Mouse (Mus musculus) cerebellum, postnatal 10 days (tissue): Measurements from ENCODE around the gene AC131692.1.

Experiments used
- DNase-seq, 2 experiments: peaks; one replicate each; pipeline ENCODE4 v3.0.0; 2021; ENCODE audit warnings: mixed read lengths in 2 of 2

Gene AC131692.1

DNA sequence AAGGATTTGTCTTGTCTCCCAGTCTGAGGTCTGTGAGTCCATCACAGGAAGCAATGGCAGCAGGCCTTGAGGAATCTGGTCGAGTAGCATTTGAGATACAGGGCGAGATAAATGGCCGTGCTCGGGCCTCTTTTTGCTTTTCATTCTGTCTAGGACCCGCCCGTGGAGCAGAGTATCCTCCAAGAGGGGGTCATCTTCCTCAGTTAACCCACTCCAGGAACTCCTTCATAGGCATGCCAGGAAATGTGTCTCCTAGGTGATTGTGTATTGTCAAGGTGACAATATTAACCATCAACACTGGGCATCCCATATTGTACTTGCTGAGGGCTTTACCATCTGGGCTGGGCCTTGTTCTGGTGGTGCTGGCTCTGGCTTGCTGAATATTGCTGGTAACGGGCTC is at the start of gene AC131692.1:
AC131692.1 (plus strand) TSS at position 301 of the 400 bp plus-strand sequence.
- DNase-seq, result no peak

DNA sequence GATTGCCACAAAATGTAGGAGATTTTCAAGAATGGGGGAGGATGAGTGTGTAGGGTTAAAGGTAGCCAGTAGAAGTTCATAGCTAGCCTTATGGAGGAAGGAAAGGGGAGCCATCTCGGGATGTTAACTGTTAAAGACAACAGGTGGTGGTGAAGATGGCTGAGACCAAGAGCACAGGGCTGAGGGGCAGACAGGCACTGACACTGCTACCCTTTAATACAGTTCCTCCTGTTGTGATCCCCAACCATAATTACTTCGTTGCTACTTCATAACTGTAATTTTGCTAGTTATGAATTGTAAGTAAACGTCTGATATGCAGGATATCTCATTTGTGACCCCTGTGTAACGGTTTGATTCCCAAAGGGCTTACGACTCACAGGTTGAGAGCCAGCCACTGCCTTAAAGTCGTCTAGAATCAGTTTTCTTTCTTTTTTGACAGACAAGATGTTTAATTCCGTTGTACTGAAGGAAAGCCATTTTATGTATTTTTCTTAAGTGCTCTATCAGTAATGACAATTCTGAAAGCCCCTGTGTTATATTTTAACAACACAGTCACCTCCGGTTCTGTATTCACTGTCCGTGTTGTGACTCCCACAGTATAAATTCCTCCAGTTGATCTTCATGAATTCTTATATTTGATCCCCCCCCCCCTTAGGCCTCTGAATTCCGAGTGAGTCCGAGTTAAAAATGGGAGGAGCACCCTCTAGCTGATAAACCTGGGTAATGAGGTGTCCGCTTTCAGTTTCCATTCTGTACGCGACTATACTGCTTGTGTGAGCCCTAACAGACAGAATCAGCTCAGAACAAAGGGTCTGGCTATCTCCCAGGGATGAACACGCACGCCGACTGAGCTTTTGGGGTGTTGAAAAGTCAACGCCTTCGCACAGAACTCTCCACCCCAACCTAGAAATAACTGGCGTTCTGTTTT is 48.6 kb upstream of the AC131692.1 start:
- no peak for DNase-seq

DNA sequence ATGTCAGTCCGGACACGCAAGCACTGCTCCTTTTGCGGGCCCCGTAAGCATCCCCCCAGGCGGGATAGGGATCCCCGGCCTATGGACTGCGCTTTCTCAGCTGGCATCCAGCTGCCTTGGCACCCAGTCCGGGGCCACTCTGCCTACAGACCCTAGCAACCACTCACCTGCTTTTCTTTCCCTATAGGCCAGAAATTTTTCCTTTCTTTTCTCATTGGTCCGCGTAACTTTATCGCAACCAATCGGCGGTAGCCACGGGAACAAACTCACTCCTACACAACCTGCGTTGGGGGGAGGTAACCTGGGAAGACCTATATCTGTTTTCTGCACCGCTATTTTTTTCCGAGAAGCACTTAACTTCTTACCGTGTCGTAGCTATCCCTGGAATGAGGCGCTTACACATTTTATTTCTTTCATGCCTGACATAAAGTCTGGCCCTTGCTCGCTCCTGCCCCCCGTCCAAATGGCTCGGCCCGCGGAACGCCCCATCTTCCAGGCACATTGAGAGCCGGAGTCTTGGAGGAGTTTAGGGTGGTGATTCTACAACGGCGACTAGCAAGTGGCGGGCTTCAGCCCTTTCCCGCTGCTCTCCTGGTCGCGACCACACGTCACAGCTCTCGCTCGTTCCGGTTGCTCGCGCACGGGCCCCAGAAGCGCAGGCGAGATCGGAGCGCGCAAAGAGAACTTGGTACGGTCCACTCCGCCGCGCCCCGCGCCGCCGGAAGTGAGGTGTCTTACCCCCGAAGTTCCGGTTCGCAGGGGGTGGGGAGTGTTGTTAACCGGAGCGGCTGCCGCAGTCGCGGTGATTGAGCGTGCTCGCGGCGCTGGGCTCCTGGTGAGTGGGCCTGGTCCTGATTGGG is 47.7 kb upstream of the AC131692.1 start, which contains the start of gene Syvn1:
Syvn1 (plus strand) TSS at position 283 of the 860 bp plus-strand sequence.
- peak; percentile 95 for DNase-seq

DNA sequence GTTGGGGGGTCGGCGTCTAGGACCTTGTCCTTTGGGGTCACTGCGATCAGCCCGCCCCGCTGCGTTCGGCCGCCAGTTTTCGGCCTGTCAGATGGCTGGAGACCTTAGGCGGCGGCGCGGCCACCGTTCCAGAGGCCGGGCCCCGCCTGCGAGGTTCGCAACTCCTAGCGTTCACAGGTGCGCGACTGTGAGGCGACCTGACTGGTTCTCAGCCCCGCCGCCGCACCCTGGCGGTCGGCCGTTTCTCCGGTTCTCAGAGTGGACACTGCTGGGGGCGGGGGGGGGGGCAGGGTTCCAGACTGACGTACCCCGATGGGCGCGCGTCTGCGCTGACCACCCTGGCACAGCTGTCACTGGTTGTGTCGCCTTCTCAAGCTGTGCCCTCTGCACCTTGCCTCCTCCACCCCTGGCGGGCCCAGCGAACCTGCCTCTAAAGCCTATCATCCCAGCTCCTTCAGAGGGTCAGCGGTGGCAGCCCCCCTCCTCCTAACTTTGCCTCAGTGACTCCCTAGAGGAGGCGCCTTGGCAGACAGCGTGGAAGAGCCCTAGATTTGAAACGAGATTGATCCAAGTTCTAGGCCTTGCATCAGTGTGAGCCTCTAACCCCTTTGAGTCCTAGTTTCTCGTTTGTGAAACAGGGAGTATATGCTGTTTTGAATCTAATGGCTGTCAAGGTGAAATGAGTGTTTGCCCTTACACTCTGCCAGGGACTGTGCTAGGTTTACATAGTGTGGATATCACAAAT is 46.9 kb upstream of the AC131692.1 start:
- peak in 1 of 2 experiments; percentile 53 for DNase-seq

DNA sequence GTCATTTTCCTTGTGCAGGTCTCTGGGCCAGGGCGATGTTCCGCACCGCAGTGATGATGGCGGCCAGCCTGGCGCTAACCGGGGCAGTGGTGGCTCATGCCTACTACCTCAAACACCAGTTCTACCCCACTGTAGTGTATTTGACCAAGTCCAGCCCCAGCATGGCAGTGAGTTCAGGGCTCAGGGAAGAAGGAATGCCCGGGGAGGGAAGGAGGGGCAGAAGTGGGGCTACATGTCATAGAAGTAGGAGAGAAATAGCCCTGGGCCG is 46.4 kb upstream of the AC131692.1 start:
- DNase-seq, result peak; percentile 26 to 29

DNA sequence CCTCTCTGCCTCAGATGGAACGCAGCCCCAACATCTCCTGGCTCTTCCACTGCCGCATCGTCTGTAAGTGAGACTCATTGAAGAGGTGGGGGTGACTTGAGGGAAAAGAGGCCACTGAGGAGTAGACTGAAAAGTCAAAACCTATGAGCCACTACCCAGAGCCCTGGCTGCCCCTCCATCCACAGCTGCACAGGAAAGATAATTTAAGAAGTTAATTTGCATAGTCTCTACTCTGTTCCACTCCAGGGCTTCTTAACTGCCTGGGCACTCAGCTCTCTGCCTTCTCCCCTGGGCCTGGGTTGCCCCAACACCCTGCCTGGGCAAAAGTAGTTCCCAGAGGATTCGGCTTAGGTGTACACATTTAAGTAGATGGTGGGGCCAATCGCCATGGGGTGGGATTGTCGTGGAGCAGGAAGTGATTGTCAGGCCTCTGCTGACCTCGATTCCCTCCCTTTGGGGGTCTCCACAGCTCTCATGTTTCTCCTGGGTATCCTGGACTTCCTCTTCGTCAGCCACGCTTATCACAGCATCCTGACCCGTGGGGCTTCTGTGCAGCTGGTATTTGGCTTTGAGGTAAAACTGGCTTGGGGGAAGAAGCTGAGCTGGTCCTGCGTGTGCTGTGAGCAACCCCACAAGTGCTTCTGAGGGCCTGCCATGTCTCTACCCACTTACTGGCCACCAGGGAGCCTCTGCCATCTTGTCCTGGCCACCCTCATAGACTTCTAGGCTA is 45.4 kb upstream of the AC131692.1 start:
- peak in 1 of 2 experiments; percentile 7 for DNase-seq

DNA sequence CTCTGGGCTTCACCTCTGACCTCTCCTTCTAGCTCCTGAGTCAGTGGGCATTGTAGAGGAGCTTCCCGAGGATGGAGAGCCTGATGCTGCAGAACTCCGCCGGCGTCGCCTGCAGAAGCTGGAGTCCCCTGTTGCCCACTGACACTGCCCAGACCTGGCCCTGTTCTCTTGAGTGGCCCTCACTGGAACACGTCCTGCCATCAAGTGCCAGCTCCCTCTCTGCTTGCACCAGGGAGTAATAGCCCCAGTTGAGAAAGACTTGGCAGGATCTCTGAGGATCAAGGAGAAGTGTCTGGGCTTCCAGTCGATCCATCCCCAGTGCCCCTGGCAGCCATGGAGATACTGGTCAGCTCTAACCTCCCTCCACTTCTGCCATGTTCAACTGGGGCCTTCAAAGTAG is 41.7 kb upstream of the AC131692.1 start:
- DNase-seq, result no peak

DNA sequence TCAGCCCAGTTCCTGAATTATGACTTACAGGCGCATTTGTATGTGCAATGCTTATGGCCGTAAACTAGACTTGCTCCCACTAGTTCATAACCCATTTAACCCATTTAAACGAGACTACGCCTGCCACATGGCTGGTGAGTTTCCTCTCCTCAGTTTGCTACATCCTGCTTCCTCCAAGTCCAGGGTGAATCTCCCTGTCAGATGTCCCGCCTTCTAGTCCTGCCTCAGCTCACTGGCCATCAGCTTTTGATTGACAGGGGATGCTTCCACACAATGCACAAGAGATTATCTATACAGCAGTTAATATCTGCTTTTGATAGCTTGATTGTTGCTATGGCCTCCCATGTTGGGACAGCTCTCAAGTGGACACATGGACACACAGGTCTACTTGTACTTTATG is 39.9 kb upstream of the AC131692.1 start:
- DNase-seq, result no peak

DNA sequence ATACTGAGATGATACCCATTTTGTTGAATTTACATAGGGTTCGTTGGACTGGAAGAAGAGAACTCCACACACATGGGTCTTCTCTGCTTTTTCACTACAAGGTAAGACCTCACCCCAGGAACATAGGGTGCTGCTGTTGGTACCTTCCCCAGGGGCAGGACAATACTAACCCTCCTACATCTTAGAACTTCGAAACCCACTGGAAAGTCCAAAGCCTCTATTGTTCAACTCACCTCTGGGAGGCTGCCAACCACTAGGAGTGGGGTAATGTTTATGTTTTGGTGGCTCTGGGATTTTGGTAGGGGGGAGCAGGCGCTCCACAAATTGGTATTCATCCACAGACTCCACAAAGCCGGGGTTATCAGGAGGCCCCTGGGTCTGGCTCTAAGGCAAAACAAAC is 37.5 kb upstream of the AC131692.1 start:
- no peak for DNase-seq

DNA sequence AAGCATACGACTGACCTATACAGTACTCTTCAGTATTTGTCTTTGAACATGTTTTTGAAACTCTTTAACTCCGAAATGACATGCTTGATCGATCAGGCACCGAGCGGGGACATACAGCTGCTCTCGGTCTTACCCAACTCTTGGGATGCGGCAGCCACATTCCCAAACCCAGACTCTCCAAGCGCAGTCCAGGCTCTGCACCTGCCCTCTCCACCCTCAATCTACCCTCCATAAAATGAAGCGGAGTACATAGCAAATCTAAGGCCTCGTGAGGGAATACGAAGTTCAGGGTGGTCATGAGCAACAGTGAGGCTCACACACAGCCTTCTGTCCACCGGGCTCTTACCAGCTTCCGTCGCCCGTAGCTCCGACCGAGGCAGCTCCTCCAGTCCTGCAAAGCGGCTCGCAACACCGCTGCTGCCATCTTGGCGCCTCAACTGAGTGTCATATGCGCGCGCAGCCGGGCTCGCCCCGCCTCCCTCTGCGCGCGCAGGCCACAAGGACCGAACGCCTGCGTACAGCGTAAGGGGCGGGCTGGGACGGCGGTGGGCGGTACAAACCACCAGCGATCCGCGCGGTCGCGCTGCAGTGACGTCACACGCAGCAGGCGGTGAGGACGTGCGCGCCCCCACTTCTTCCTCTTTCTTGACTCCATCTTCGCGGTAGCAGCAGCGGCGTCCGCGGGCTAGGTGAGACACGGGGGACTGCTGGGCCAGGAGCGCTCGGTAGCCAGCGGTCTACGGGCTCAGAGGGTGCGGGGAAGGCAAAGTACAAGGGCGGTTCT is 36.7 kb upstream of the AC131692.1 start, which contains the start of the genes Mrpl49 and Fau:
Mrpl49 (minus strand) TSS at position 473 of the 784 bp plus-strand sequence.
Fau (plus strand) TSS at position 532 of the 784 bp plus-strand sequence.
- DNase-seq, result peak; percentile 100

DNA sequence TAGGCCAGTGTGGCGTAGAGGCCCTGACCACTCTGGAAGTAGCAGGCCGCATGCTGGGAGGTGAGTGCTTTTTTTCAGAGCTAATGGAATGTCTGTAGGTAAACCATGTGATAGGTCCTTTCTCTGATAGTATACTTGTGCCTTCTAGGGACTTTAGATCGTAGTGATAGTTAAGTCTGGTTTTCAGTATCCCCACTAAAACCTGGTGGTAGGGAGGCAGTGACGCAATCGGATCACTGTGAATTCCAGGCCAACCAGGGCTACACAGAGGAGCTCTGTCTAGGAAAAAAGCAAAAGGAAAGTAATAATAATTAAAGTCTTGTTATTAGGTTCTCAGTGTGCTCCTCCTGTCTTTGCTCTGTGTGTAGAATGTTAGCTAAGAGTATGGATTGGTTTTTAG is 35.7 kb upstream of the AC131692.1 start:
- no peak for DNase-seq

DNA sequence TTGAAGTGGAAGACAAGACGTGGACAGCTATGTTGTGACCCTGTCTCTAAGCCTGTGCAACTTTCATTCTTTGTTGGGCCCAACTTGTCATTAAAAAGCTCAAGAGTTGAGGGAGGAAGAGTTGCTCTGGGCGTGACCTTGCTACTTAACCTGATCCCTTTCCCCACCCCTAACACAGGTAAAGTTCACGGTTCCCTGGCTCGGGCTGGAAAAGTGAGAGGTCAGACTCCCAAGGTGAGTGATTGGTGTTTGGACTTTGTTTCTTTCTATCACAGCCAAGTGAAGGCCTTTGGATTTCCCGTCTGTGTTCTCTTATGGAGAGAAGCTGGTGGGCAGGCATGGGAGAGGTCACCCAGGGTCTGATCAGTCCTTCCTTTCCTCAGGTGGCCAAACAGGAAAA is 35.3 kb upstream of the AC131692.1 start:
- no peak for DNase-seq

DNA sequence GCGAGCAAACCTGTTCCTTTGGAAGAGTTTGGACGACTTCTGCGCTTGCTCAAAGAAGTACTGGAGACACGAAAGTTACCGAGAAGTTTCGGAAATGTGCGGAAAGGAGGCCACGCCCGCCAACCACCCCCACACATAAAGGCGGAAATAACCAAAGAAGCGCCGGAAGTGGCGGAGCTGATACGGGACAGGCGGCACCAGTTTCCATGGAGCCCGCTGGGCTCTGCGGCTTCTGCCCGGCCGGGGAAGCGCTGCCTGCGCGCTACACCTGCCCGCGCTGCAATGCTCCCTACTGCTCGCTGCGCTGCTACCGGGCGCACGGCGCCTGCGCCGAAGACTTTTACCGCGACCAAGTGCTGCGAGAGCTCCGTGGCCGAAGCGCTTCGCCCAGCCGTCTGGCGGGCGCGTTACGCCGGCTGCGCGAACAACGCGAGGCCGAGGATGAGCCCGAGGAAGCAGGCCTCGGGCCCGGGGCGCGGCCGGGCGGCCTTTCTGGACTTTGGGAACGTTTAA is 33.1 kb upstream of the AC131692.1 start, which contains the start of gene Znhit2:
Znhit2 (plus strand) TSS at position 172 of the 513 bp plus-strand sequence.
- DNase-seq, result peak; percentile 91 to 94

DNA sequence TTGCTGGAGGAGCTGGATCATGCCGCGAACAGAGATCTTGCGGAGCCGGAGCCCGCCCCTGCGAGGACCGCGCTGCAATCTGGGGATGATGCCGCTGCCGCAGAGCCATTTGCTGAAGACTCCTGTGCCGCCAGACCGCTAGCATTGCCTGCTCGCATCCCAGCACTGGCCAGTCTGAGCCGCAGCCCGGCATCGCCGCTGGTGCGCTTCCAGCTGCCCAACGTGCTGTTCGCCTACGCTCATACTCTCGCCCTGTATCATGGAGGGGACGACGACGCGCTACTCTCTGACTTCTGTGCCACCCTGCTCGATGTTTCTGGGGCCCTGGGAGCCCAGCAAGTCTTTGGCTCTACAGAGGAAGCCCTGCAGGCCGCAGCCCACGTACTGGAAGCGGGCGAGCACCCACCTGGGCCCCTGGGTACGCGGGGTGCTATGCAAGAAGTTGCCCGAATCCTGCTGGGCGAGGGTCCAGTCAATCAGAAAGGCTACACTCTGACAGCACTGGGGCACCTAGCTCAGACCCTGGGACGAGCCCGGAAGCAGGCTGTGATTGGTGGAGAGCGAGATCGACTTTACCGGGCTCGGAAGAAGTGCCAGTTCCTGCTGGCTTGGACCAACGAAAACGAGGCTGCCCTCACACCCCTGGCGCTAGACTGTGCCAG is 32.4 kb upstream of the AC131692.1 start:
- peak; percentile 73 to 78 for DNase-seq

DNA sequence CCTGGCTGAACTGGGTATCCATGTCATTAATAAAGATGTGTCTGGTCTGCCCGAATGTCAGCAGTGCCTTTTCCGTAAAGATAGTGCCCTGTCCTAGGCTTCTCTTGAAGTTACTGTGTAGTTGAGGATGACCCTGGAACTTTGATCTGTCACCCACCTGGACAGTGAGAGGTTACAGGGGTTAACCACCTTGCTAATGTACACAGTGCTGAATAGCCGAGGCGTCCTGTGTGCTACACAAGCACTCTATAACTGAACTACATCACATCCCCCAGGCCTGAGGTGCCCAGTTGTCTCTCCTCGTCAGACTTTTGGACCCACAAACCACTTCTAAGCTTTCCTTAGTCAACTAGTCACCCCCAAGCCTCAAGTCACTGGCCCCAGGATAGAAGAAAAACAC is 31.8 kb upstream of the AC131692.1 start:
- no peak for DNase-seq

DNA sequence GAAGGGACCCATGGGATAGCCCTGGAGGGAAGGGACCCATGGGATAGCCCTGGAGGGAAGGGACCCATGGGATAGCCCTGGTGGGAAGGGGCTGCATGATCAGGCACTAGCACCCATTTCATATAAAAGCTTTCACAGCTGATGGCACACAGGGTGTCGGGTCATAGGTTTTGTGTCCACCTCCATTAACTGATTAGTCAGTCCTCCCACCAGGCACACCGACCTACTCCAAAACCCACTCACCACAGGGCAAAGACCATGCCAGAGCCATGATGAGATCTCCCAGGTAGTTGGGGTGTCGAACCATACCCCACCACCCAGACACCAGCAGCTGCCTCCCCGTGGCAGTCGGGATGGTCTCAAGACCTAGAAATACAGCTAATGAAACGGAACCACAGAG is 31.1 kb upstream of the AC131692.1 start:
- no peak for DNase-seq

DNA sequence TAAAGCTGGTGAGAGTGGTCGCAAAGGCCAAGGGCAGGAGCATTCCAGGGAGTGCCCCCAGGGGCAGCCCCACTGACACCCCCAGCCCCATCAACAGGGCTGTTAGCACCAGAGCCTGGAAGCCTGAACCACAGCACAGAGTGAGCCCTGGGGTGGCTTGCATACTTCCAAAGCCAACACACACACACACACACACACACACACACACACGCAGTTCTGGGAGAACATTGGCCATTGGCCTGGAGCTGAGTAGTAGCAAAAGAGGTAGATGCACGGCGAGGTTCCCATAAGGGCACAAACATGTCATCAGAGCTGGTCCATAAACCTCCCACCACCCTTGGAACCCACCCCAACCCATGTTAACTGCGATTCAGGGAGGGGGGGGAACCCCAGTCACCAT is 27.6 kb upstream of the AC131692.1 start:
- DNase-seq, result no peak

DNA sequence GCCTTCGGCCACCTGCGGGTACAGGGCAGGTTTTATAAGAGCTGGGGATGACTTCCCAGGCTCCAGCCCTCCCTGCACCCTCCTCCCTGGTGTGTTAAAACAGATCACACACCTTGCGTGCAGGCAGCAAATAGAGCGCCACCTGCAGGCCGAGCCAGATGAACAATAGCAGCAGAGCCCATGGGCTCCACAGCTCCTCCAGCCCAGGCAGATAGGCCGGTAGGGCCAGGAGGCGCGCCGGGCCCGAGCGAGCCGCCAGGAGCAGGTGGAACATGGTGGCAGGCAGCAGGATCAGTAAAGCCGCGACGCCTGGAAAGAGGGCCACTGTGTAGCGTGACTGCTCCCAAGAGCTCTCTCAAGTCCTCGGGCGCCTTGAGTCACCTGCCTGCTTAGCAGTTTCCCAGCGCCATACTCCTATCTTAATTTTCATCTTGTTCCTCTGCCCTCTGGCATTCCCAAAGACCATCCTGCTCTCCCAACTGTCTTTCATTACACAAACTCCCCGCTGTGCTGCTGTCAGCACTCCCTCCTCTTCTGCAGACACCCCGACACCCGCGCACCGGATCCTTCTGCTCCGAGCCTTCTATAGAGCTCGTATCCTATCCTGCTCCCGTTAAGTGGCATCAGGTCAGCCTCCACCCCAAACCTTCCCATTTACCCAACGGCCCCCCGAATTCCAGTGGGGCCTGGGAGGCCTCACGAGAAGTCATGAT is 27.1 kb upstream of the AC131692.1 start:
- peak; percentile 94 to 95 for DNase-seq

DNA sequence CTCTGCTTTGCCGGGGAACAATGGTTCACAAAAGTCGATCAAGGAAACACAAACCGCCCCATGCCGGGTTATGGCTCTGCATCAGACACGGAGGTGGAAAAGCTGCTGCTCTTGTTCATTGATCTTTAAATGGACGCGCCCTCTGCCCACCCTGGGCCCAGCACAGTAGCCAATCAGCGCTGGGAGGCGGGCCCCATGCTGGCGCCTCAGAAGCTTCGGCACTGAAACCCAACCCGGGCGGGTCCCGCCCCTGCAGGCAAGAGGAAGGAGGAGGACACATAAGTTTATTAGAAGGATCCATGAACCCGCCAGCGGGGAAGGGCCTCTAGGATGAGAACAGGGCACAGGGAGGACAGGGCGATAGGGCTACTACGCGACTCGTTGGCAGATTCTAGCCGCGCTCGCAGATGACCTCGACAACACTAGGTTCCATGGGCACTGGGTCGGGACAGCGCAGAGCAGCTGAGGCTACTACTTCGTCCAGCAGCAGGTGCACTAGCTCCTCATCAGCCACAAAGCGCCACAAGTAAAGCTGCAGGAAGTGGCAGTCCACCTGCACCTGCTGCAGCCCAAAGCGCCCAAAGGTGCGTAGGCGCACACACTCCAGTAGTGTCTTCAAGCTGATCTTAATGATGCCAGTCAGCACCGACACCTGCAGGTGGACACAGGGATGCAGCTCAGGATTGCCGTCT is 26.3 kb upstream of the AC131692.1 start, which contains the start of gene Tm7sf2:
Tm7sf2 (minus strand) TSS at position 650 of the 692 bp plus-strand sequence.
- peak; percentile 91 to 95 for DNase-seq
